Mouse (Mus musculus) brain, embryonic 14.5 days (tissue): Measurements from ENCODE around the gene Gm42791. TPM values are rescaled to one million over a fixed set of nuclear protein-coding genes. Genes with fewer than 3 reads are reported as not detected.

Experiments
- DNase-seq: peaks from one replicate; pipeline ENCODE4 v3.0.0-alpha.2; 2011; ENCODE audit warnings: low read depth
- CTCF ChIP-seq: fragments of 200-500 bp; IDR thresholded peaks from 2 replicates; pipeline ENCODE4 v1.5.1; 2012; ENCODE audit warnings: inconsistent platforms, mild to moderate bottlenecking, moderate library complexity, borderline replicate concordance; ENCODE audit not compliant: insufficient read depth, insufficient read length; ENCODE audit errors: extremely low read depth
- POLR2A ChIP-seq: fragments of 200-500 bp; IDR thresholded peaks from 2 replicates; pipeline ENCODE4 v1.6.1; 2012; ENCODE audit warnings: mild to moderate bottlenecking, inconsistent platforms, borderline replicate concordance; ENCODE audit not compliant: poor library complexity, insufficient read depth, insufficient read length, severe bottlenecking; ENCODE audit errors: extremely low read depth
- polyA plus RNA-seq: library from polyadenylated mRNA; depleted of rRNA; stranded (reverse); fragments of >200 nt; gene quantifications from 2 replicates; pipeline ENCODE4 v1.2.3, GENCODE M21; 2012; rRNA removed

Gene Gm42791
- not detected in 2 replicates for polyA plus RNA-seq

DNA sequence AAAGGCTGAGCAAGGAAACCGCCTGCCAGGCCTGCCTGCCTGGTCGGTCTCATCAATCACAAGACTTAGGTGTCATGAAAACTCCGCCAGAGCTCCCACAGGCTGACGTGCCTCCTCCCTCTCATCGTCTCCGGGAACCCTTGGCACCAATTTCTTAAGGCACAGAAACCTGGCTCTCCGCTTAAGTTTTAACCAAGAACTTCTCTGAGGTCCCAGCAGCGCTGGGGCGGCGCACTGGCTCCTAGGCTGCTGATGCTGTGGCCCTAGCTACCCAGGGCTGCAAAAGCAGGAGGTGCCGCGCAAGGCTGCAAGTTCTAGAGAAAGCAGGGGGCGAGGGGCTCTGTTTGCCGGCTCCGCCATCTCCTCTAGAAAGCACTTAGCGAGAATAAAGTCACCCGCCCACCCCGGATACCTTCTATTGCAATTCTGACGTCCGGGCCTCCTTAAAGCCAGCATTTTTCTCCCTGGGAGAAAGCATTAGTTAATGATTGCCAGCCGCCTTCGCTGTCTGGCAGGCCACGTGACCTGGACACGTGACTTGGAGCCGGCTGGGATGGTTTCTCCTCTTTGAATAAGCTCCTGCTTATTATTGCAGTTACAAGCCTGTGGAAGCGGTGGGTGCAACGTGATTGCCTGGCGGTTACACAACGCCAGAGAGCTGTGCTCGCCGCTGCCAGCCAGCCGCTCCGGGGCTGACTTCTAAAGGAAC lies at the start of gene Gm42791:
Gm42791 (minus strand) TSS at position 442 of the 709 bp plus-strand sequence.
- DNase-seq = peak; percentile 98
- TF ChIP-seq POLR2A (no peak), CTCF (no peak)

DNA sequence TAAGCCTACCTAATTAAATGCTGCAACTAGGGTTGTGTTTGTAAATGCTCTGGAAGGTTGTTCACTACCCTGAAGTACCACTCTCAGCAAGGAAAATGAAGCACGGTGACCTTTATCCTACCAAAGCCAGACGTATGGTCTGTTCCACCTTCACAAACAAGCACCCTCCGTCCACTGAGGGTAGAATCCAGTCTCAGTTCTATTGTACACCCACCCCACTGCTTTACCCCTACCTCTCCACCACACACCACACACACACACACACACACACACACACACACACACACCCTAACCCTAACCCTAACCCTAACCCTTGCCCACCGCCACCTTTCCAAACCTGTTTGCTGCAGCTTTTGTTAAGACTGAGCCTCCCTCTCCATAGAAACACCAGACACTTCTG lies 49.1 kb upstream of the Gm42791 start:
- TF ChIP-seq POLR2A (no peak), CTCF (no peak)
- DNase-seq = no peak

DNA sequence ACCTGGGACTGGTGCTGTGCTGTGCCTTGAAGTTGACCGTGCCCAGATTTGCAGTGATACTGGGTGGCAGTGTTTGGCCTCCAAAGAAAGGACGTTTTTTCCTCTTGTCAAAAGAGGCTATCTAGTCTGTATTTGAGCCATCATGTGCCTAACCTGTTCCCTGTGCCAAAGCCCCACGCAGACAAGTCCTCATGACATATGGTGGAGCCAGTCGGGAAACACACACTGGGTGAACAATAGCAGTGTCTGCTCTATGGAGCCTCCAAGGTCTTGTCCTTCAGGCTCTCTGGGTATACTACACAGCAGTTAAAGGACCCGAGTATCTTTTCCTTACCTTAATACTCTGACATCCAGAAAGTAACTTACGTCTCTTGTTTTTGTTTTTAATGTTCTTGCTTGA lies 48.3 kb upstream of the Gm42791 start:
- TF ChIP-seq POLR2A = no peak
- no peak for TF ChIP-seq CTCF
- no peak for DNase-seq

DNA sequence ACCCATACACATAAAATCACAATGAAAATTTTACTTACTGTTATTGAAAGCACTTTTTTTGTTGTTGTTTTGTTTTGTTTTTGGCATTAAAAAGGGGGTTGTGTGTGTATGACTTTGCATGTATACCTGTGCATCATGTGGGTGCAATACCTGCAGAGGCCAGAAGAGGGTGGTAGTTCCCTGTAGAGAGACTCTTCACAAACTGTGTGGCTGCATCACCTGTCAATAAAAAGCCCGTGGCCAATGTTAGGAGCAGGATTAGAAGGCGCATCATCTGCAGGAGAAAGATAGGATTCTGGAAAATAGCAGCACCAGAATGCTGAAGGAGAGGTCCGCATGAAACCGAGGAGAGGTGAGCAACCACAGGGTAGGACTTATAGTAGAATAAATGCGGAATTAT lies 44.9 kb upstream of the Gm42791 start:
- DNase-seq = no peak

DNA sequence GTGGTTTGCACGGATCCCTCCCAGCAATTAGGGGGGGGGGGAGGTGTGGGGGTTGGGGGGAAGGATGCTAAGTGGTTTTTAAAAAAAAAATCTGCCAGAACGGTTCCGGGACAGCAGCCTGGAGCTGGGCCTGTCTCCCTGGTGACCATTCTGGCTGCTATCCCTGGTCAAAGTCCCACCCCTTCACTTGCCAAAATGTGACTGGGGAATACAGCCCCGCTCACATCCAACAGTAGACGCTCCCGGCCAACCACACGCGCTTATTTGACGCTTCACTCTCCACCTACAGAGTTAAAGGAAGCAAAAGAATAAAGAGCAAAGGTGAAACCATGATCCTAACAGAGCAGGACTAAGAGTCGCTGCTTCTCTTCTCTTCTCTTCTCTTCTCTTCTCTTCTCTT lies 42.8 kb upstream of the Gm42791 start:
- peak; percentile 84 for DNase-seq
- TF ChIP-seq POLR2A (no peak), CTCF (no peak)

More for the DNA sequence above, 44.9 kb upstream of the Gm42791 start:
- TF ChIP-seq CTCF (peak; percentile 46; the same call in 1 of the 2 replicates), POLR2A (no peak)

DNA sequence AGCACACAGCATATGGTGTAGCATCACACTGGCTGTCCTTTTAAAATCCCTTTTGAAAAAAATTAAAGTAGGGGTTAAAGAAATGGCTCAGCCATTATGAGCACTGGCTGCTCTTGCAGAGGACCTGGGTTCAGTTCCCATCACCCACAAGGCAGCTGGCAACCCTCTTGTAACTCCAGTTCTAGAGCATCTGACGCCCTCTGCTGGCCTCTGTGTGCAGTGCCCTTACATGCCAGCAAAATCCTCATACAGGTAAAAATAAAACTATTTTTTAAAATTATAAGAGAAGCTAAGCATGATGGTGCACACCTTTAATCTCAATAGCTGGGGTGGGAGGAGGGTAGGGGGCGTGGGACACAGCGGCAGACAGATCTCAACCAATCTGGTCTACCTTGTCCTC lies 42.0 kb upstream of the Gm42791 start:
- peak; percentile 14; the same call in 1 of the 2 replicates for TF ChIP-seq CTCF
- no peak for TF ChIP-seq POLR2A
- DNase-seq = no peak

DNA sequence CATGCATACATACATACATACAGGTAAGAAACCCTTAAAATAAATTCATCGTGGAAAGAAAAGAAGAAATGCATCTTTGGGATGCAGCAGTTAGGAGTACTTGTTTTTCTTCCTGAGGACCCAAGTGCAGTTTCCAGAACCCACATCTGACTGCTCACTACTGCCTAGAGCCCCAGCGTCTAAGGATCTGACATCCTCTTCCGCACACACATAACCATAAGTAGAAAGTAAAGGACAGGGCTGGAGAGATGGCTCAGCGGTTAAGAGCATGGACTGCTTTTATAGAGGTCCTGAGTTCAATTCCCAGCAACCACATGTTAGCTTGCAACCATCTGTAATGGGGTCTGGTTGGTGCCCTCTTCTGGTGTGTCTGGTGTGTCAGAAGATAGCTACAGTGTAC lies 37.5 kb upstream of the Gm42791 start:
- no peak for TF ChIP-seq POLR2A
- no peak for TF ChIP-seq CTCF
- no peak for DNase-seq

DNA sequence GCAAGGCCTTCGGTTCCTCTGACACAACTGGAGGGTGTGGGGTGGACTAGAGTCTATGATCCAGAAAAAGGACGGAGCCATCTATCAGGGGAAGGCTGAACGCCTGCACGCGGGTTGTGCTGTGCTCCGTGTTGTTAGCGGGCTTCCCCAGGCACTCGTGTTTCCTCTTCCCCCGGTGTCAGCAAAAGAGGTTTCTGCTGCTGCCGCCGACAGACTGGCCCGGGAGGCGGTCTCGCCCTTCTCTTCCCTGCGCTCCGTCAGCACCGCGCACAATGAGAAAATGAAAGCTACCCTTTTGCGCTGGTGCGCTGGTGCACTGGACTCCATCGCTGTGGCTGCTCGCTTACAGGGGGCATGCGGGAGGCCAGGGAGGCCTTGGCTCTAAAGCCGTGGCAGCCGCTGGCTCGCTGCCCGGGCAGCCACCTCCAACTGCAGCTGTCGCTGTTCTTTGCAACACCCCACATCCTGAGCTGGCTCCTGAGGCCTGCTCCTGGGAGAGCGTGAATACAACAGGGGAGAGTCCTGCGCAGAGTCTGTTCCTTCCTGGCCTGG lies 36.3 kb upstream of the Gm42791 start:
- DNase-seq = peak; percentile 92
- TF ChIP-seq POLR2A (peak; percentile 23; the same call in 1 of the 2 replicates), CTCF (no peak)

DNA sequence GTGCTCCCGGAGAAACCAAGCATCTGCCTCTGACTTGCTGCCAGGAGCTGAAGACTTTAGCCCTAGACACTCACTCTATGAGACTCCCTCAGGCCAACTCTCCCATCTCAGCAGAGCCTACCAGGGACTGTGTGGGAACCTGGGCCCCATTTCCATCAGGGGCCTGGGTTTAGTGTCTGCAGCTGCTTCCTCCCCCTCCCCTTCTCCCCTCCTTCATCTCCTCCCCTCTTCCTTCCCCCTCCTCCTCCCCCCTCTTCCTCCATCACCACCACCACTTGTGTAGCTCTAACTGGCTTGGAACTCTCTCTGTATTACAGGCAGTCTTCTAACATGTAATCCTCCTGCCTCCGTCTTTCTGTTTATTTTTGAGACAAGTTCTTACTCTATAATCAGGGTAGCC lies 35.2 kb upstream of the Gm42791 start:
- TF ChIP-seq CTCF (no peak), POLR2A (no peak)

DNA sequence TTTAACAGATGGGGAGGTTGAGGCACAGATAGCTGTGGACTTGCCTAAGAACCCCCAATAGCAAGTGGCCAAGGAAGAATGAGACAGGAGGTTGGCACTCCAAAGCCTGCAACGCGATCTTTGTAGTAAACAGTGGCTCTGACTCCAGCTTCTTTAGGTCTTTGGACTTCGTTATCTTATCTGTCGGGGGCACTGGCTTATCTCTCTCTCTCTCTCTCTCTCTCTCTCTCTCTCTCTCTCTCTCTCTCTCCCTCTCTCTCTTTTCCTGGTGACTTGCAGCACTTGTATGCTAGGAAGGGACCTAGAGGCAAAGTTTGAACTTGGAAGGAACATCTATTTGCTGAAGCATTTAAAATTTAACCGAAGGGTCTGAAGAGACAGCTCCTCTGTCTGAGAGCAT lies 33.4 kb upstream of the Gm42791 start:
- no peak for TF ChIP-seq CTCF
- no peak for TF ChIP-seq POLR2A
- no peak for DNase-seq

More for the DNA sequence above, 35.2 kb upstream of the Gm42791 start:
- DNase-seq = no peak

DNA sequence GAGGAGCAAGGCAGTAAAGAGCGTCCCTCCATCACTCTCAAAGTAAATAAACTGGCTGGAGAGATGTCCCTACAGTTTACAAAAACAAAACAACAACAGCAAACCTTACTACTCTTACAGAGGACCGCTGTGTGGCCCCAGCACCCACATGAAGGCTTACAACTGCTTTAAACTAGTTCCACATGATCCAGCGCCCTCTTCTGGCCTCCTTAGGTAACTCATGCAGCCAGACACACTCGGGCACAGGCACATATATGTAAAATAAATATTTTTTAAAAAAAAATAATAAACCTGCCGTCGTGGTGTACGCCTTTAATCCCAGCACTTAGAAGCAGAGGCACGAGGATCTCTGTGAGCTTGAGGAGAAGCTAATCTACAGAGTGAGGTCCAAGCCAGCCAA lies 32.4 kb upstream of the Gm42791 start:
- peak; percentile 2; the same call in 1 of the 2 replicates for TF ChIP-seq CTCF
- no peak for TF ChIP-seq POLR2A
- DNase-seq = no peak

DNA sequence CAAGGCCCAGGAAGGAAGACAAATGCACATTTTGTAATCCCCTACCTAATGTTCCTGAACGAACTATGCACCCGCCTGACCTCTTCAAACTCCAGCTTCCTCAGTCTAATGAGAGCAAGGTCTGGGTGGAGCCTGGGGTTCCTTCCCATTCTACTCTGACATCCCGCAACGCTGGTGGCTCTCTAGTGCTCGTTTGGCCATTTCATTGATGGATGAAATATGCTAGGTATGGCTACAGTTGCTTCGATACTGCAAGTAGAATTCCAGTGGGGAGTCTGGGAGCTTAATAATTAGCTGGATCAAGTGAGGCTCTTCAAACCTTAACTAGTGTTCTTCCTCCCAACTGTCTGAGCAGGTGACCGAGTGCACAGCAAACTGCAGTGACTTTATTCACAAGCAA lies 26.2 kb upstream of the Gm42791 start:
- TF ChIP-seq CTCF = no peak
- no peak for DNase-seq
